Mouse (Mus musculus) forelimb bud, embryonic 11.5 days (tissue): ENCODE measurements around the gene Tln2.

ENCODE experiments used
- DNase-seq: peaks from one replicate; pipeline ENCODE4 v3.0.0-alpha.2; 2012; ENCODE audit warnings: low read depth, low spot score

Gene Tln2

DNA sequence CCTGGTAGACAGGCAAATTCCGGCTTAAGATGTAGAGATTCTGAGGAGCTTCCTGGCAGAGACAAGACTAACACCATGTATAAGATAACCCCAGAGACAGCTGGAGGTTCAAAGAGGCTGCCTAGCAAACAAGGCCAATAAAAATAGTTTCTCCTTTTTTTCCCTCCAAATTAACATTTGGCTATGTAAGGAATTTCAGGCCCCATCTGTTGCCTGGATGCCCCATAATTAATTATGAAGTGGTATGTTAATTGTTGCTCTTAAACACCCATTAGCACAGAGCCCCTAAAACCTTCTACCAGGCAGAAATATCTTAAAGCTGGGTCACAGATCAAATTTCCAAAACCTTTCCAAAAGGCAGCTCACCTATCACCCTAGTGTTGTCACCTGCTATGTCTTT, 77.7 kb downstream of the Tln2 start:
- no peak for DNase-seq

DNA sequence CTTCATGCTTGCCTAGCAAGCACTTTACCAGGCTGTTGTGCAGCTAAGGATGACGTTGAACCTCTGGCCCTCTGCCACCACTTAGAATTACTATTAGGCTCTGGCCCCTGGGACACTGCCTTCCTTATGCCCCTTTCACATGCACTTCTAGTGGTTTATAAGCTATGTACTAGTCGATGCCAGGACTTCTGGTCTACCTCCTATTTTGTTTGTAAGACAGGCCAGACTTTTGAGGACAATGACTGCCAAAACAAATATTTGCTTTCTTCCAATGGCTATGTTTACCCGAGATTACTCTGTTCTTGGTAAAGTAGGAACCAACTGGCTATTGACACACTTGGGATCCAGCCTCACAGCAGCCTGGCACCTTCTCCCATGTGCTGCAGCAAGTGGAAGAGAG, 82.1 kb downstream of the Tln2 start:
- DNase-seq, result no peak

DNA sequence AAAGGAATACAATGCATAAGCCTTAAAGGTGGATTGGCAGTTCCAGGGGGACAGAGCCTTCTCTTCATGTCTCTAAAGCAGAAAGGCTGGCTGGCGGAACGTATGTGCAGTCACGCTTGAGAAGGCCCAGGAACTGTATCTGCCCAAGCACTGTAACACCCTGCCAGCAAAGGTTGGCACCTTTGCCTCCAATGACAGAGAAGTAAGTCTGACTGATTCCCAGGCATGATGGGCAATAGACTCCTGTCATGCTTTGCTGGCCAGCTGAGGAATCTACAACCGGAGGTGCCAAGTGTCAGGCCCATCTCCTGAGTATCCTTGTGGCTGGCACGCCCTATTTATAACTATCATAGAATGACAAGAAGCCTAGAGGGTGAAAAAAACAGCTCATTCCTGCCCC, 83.3 kb downstream of the Tln2 start:
- DNase-seq, result no peak

DNA sequence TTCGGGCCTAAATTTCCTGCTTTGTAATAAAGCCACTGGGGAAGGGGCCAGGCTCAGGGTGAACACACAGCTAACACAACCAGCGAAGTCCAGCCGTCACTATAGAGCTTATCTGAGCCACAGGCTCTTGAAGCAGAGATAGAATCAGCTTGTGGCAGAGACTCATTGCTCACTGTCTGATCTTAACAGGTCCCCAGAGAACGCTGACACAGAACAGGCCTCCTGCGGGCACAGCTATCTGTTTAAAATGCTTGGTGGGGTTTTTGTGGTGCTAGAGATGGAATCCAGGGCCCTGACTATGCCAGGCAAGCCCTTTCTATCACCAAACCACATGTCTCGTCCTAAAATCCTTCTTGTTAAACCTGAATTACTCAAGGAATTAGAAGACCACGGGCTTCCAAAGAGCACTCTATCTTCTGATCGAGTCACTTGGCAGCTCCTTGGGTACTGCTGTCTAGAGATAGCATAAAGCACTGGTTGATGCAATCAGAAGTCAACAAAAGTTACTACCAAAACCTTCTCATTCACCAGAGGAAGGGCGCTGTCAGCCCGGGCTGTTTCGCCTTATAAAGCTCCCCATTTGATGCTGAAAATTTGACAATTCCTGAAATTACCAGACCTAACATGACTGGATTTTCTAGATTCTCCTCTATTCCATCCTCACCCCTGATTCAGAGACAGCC, 95.9 kb downstream of the Tln2 start:
- DNase-seq, result no peak

DNA sequence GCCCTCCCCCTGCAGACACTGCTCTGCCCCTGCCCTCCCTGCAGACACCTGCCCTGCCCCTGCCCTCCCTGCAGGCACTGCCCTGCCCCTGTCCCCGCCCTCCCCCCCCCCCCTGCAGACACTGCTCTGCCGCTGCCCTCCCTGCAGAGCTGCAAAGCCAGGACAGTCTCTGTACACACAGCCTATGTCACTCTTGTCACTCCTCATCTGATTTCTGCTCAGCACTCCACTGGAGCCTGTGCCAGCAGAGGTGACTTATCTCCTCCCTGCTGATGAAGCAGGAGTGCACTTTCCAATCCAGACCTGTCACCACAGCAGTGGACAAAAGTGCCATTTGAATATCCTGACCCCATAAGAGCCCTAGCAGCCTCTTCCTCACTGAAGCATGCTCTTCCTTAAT, 118.0 kb downstream of the Tln2 start:
- DNase-seq, result no peak

DNA sequence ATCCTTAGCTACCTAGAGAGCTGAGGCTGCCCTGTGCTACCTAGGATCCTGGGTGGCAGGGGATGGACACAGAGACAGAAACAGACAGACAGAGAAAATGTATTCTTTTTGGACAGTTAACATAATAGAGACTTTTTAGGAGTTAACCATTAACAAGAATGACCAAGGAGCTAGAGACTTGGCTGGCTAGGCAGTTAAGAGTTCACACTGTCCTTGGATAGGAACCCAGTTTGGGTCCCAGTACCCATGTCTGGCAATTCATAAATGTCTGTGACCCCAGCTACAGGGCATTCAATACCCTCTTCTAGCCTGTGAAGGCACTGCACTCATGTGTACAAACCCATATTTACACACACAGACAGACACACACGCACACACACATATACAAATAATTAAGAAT, 122.0 kb downstream of the Tln2 start:
- DNase-seq, result no peak

DNA sequence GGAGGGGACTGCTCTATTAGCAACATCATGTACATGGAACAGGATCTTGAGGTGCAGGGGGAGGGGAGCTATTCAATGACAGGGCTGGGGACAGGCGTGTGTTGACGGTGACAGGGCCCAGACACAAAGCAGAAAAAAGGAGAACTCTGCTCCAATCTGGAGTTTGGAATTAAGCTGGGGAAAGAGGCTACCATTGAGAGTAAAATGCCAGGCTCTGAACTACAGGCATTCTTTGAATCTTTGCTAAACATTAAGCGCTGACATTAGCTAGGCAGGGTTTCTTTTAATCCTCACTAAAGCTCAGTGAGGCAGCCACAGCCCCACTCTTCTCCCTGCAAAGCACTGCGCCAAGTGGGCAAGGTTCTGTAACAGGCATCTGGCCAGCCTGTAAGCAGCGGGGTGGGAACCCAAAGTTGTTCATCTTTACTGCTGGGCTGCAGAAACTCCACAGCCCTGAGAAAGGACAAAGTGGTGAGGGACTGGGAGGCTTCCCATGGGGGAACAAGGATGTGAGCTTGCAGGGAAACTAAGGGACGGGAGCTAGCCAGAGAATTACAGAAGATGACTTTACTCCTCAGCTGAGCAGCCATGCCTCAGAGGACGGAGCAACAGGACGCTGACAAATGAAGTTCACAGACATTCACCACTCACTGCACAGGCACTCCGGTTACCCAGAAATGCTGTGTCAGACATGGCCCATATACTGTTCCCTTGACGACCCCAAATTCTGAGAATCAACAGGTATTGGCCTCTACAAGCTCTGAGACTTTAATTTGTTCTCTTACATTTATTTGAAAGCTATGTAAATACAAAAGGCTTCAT, 124.0 kb downstream of the Tln2 start:
- DNase-seq, result no peak

DNA sequence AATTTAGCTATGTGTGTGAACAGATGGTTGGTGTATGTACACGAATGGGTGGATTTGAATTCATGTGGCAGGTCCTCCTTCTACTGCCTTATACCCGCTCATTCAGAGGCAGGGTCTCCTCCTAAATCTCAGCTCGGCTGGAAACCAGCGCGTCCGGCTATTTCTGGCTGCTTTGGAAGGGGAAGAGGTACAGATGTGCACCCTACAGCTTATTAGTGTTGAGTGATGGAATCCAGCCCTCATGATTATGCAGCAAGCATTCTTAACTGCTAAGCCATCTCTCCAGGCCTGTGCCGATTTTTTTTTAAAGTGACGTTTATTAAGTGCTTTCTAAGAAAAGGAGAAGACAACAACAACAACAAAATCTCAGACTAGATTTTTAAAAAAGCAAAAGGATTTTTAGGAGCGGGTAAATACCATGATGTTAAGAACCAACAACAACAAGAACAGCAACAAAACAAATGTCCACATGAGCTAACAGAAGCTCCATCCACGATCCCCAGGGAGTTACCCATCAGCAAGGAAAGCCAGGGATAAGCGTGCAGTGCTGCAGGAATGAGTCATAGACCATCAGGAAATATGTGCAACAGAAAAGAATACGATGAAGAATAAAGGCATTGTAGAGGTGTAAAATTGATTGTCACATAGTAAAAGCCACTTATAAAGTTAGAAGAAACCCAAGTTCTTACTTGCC, 130.2 kb downstream of the Tln2 start:
- peak; percentile 51 for DNase-seq

DNA sequence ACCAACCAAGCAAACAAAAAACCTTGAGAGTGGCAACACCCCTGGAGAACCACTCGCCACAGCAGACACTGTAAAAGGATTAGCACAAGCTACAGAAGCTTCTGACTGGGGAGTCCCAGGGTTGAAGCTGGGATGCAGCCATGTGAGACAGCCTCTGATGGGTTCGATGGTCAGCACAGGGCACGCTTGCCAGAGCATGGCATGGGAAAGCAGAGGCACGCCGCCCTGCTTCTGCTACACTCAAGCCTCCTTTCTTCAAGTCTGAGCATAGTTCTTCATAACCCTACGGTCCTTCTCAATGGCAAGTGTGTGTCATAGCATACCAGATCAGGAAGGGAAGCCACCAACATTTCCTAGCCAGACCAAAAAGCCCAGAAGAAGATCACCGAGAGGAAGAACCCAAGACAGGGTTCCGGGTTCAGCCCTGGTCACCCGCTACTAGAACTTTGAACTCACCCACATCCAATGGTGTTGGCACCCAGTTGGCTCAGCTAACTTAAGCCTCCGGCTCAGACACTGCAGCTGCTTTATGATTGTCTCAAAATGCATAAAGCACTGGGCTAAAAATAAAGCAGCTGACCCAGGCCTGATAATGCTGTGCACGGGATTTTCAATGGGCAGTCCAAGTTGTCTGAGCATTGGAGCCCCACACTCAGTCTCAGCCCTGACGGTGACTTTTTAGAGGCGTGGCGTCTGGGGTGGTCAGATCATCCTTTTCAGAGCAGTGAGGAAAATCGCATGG, 131.0 kb downstream of the Tln2 start:
- no peak for DNase-seq

DNA sequence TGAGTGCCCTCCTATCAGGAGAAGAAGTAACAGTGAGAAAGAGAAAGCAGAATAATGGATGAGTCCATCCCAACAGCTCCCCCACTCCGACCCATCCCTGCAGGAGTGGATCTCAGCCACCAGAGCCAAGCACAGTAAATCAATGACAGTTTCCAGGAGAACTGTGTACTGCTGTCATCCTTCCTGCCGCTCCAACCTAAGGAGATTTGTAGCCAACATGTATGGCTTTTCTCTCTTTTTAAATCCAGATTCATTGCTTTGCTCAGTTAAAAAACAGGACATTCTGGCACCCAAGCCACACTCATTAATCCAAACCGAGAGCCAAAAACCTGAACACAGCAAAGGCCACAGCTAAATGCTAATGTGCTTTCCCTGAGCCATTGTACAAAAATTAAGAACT, 133.2 kb downstream of the Tln2 start:
- DNase-seq, result no peak

DNA sequence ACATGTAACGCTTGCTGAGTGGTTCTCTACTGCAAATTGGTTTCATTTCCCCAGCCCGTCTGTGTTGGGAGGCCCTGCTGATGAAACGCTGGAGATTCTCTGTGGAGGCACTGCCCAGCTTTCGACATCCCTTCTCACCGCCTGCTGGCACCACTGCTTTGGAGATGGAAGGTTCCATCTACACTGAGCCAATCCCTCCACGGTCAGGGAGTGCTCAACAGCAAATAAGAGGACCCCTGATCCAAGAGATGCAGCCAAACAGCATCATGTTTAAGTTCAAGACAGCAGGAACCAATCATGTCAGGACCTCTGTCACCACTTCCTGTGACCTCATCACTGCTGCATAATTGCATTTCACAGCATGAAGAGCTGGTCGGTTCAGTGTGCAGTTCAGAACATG, 135.4 kb downstream of the Tln2 start:
- DNase-seq, result peak; percentile 20

DNA sequence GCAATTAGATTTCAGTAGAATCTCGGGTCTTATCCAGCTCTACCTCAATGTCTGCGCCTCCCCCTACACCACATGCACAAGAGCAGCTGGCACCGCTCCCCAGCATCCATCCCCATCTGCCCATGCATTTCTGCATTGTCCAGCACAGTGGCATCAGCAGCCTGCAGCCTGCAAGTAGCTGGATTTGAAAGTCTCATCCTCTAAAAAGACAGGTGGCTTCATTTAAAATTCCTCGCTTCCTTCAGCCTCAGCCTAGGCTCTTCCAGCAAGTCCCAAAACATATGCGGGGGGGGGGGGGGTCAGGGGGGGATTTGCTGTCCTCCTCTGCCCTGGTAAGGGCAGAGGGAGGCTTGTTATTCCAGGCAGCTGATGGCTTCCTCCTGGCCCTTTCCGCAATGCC, 141.4 kb downstream of the Tln2 start:
- DNase-seq, result peak; percentile 17

DNA sequence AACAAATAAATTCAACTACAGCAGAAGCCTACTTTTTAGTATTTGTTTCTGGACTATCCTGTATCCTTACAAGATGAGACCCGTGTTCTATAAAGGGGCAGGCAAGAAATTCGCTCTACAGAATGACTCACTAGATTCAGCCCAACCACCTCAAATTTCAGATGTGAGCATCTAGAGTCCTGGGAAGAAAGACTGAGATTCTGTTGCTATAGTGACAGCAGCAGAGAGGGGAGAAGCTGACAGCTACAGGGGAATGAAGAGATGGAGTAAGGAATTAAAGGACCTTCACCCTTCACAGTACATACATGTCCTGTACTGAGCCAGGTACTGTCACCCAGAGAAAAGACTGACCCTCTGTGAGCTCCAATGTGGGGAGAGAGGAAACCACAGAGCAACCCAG, 148.8 kb downstream of the Tln2 start:
- DNase-seq, result no peak

DNA sequence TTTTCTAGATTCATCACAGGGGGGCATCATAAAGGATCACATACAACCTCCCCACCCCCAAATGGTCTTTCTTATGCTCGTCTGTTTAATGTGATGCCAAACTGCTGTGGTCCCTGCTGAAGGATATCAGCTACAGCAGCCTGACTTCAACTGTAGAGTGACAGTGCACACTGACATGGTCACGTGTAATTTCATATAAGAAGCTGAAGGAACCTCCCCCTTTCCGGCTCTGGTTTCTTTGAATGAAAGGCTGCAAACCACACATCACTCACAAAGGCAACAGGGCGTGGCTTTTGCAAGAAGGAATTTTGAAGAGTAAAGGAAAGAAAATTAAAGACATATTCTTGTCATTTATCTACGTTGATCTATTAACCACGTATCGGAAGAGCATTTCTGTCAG, 154.8 kb downstream of the Tln2 start:
- no peak for DNase-seq

DNA sequence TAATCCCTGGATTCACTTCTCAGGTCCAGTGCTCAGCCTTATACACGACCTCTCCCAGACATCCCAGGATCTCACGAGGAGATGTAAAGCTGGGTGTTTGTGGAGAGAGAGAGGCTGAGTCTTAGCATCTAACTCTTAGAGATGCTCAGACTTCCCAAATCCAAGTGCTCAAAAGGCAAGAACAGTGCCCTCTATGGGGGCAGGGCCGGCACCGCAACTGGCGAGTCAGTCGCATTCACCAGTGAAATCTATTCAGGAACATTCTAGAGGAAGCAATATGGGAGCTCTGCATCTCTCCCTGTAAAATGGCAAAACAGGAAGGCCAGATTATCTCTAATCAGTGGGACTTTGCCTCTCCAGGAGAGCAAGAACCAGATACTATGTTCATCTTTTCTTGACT, 159.9 kb downstream of the Tln2 start:
- no peak for DNase-seq

DNA sequence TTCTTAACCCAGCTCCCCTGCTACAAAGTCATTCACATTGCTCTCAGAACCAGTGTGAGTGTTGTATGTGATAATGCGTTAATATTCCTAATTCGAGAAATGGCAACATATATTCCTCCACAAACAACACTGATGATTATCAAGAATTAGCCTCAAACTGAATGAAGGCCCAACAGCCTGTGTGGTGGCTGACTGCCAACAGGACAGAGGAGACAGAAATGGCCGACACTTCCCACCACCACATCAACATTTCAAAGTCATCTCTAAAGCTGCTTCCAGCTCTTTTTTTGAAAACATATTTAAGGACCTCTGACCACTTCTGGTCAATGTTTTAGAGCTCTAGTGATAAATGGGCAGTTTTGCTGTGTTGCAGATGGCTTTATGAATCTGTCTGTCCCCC, 161.7 kb downstream of the Tln2 start:
- no peak for DNase-seq

DNA sequence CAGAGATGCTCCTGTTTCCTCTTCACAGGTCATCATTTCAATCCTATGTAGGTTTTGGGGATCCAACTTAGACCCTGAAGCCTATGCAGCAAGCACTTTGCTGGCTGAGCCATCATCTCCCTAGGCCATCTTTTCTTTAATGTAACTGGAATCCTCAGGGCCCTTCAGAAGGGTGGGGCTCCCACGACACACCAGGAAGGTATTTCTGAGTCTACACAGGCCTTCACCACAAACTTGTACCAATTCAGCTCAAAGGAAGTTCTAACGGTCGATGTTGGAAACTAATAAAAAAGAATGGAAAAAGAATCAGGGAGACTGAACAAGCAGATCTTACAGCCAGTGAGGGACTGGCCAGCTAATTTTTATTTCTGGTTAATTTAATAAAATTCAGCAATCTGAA, 163.1 kb downstream of the Tln2 start:
- no peak for DNase-seq

DNA sequence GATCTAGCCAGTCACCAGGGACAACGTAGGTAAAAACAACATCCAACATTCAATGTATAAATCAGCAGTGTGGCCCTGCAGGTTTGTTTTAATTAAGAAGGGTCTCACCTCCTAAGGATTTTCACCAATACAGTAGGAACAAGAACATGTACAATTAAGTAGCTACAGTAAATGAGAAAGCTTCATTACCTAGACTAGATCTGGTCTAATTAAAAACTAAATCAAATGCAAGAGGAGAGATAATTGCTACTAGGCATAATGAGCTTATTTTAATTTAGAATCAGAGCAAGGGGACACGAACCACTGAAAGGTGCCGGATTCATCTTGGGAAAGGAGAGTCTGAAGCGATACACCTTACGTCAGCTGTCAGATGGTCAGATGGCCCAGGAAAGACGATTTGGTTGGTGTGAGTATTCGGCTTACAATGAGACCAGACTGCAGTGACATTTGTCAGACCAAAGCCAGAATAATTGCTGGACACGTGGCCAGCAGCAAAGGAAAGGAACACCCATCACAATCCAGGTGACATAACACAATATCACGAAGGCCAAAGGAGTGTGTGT, 175.4 kb downstream of the Tln2 start:
- DNase-seq, result no peak

DNA sequence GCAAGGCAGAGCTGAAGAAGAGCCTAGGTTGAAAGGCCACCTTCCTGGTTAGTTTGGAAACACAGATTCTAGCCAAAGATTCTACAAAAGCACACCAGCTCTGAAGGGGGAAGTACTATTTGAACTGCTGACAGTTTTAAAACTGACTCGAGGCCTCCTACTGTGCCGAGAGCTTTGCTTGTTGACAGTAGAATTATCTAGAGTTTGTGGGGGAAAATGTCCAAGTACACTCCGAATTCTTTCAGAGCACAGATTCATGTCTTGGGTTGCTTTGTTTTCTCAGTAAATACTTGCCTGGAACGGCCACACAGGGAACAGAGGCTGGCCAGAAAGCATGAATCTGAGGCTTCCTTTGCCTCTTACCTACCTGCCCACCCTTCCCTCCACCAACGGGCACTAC, 179.4 kb downstream of the Tln2 start:
- DNase-seq, result no peak

DNA sequence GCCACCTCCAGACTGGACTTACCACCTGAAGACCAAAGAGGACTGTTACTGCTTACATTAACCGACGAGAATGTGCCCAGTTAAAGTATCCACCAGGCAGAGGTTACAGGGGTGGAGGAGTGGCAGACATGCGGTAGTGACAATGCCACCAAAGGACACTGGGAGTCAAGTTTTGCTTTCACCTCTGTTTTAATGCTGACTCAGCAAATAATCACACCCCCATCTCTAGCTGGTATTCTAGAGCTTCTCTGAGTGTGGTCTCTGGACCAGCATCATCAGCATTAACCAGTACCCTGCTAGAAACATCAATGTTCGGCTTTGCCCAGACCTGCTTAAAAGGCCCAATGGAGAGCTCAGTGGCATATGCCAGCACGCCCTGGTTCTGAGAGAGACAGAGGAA, 180.7 kb downstream of the Tln2 start:
- no peak for DNase-seq

DNA sequence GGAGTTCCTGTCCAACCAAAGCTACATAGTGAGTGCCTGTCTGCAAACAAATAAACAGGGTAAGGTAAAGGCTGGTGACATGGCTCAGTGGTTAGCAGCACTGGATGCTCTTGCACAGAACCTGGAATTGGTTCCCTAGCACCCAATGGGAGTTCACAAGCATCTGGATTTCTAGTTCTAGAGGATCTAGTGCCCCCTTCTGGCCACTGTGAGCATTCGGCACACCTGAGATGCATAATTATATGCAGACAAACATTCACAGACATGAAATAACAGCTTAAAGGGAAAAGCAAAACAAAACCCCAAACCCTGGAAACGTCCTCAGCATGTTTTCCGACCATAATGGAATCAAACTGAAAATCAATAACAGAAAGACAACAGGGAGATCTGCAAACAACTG, 191.4 kb downstream of the Tln2 start:
- no peak for DNase-seq

DNA sequence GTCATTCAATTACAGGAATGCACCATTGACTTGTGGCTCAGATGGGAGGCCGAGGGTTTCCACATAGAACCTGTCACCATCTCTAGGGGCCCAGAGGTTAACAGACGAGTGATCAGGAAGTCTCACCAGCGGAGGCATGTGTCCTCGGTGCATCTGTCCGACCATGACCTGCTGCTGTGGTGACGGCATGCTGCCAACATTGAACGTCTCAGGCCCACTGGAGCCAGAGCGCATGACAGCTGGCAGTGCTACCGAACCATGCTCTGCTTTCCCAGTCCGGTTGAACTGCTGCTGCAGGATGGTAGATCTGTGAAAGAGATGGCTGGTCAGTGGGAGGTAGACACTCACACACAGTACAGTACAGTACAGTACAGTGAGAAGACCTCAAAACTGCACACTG, 197.0 kb downstream of the Tln2 start:
- DNase-seq, result no peak
